Mouse (Mus musculus) erythroblast, embryonic 14.5 days (primary cell): ENCODE data around the gene Fam222a. TPM values are rescaled to one million over a fixed set of nuclear protein-coding genes. Genes with fewer than 3 reads are reported as not detected.

ENCODE experiments used
- H3K27me3 ChIP-seq: 2 replicates; pipeline ENCODE4 v1.6.1; 2012; ENCODE audit warnings: inconsistent platforms; ENCODE audit not compliant: control insufficient read depth
- H3K36me3 ChIP-seq: 2 replicates; pipeline ENCODE4 v1.6.1; 2012; ENCODE audit warnings: mild to moderate bottlenecking, inconsistent platforms; ENCODE audit not compliant: control insufficient read depth
- H3K4me1 ChIP-seq: 2 replicates; pipeline ENCODE4 v1.6.1; 2012; ENCODE audit warnings: inconsistent platforms; ENCODE audit not compliant: control insufficient read depth
- H3K4me3 ChIP-seq: replicated peaks from 2 replicates; pipeline ENCODE3; 2012; ENCODE audit warnings: moderate library complexity, mild to moderate bottlenecking, inconsistent platforms
- H3K9me3 ChIP-seq: 2 replicates; pipeline ENCODE4 v1.6.1; 2012; ENCODE audit warnings: low read length, inconsistent platforms, mixed read lengths; ENCODE audit not compliant: control insufficient read depth
- GATA1 ChIP-seq: IDR thresholded peaks from 2 replicates; pipeline ENCODE4 v1.6.1; 2012; ENCODE audit warnings: low read length, inconsistent platforms, mixed read lengths
- TAL1 ChIP-seq: IDR thresholded peaks from 3 replicates; pipeline ENCODE4 v1.6.1; 2012; ENCODE audit warnings: low read length, inconsistent platforms, mixed read lengths
- polyA plus RNA-seq: library from polyadenylated mRNA; stranded (reverse); fragments of >175 nt; gene quantifications from 2 replicates; pipeline ENCODE4 v1.2.3, GENCODE M21; 2012

Fam222a gene
- polyA plus RNA-seq, 1 experiment, result 0.16 TPM

GRCm38 (mm10) chr5:114611968-114612608 is 44.3 kb downstream of the Fam222a start:
- Histone ChIP-seq H3K4me3 (no peak overlapping the region), H3K36me3 (no peaks in the 10 kb centered on the region; the same call in 1 of the 2 replicates), H3K4me1 (peaks cover 36% of the 10 kb centered on the region), H3K27me3 (no peaks in the 10 kb centered on the region), H3K9me3 (no peaks in the 10 kb centered on the region)
- no peak for TF ChIP-seq GATA1
- no peak for TF ChIP-seq TAL1

DNA sequence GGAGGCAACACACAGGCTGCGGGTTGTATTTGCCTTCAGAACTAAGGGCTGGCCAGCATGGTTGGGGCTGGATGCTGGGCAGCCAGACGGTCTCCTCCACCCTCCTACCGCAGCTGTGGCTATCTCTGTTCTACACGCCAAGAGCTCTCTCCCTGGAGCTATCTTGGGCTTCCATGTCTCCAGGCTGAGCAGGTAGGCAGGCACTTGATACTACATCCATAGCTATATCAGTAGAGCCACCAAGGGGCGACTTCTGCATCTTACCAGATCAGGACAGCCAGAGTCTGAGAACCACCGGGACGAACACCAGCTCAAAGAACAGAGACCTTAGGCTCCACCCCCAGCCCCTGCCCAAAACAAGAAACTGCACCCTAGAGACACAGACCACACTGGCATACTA is 47.0 kb downstream of the Fam222a start:
- no peak overlapping the region for H3K4me3 ChIP-seq

GRCm38 (mm10) chr5:114616336-114617061 is 48.7 kb downstream of the Fam222a start:
- Histone ChIP-seq H3K4me3 (no peak overlapping the region), H3K4me1 (peaks cover 34% of the 10 kb centered on the region), H3K9me3 (no peaks in the 10 kb centered on the region), H3K36me3 (no peaks in the 10 kb centered on the region; the same call in 1 of the 2 replicates), H3K27me3 (no peaks in the 10 kb centered on the region)
- TF ChIP-seq GATA1, result no peak
- TF ChIP-seq TAL1, result no peak

More for the DNA sequence above, 47.0 kb downstream of the Fam222a start:
- no peaks in the 10 kb centered on the region; the same call in 1 of the 2 replicates for H3K36me3 ChIP-seq
- no peaks in the 10 kb centered on the region for H3K9me3 ChIP-seq
- peaks cover 36% of the 10 kb centered on the region for H3K4me1 ChIP-seq
- TF ChIP-seq TAL1 (0 out of 3 replicates have a peak, but pooled peaks have one; percentile 28), GATA1 (no peak)
- no peaks in the 10 kb centered on the region for H3K27me3 ChIP-seq

DNA sequence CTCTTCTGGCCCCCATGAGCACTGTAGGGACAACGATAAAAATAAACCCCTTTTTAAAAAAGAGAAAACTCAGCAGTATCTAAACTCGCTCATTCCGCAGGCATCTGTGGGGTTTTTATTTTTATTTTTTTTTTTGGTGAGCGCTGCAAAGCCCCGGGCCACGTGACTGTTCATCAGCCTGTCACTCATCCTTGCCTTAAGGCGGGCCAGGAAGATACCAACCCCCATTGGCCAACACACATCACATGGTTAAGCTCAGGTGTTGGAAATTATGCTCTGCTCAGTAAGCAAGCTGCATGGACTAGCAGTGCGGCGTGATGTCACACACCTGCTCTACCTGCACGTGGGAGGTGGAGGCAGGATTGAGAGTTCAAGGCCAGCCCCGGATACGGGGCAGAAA is 50.0 kb downstream of the Fam222a start:
- H3K9me3 ChIP-seq, result no peaks in the 10 kb centered on the region
- TF ChIP-seq GATA1 (no peak), TAL1 (no peak)
- H3K4me3 ChIP-seq, result no peak overlapping the region
- H3K27me3 ChIP-seq, result no peaks in the 10 kb centered on the region
- no peaks in the 10 kb centered on the region for H3K36me3 ChIP-seq
- peaks cover 29% of the 10 kb centered on the region for H3K4me1 ChIP-seq

DNA sequence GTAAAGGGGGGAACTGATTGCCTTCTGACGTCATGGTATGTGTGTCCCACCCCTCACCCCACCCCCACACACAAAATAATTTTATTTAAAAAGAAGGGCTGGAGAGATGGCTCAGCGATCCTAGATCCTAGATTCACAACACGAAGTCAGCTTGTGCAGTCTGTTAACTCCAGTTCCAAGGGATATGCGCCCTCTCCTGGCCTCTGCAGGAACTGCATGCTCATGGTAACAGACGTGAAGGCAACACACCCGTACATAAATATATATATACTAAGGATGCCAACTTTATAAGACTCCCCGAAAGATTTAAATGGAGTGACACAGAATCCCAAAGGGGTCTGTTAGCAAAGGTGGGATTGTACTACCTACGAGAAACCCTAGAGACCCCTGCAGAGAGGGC is 51.0 kb downstream of the Fam222a start:
- Histone ChIP-seq H3K4me1 (peaks cover 28% of the 10 kb centered on the region), H3K4me3 (no peak overlapping the region), H3K27me3 (no peaks in the 10 kb centered on the region), H3K36me3 (no peaks in the 10 kb centered on the region), H3K9me3 (no peaks in the 10 kb centered on the region)
- TF ChIP-seq GATA1 (no peak), TAL1 (no peak)

GRCm38 (mm10) chr5:114620305-114620704 is 52.5 kb downstream of the Fam222a start:
- Histone ChIP-seq H3K4me3 (no peak overlapping the region), H3K36me3 (no peaks in the 10 kb centered on the region), H3K9me3 (no peaks in the 10 kb centered on the region), H3K4me1 (peaks cover 14% of the 10 kb centered on the region), H3K27me3 (no peaks in the 10 kb centered on the region)
- TF ChIP-seq GATA1 (no peak), TAL1 (no peak)

DNA sequence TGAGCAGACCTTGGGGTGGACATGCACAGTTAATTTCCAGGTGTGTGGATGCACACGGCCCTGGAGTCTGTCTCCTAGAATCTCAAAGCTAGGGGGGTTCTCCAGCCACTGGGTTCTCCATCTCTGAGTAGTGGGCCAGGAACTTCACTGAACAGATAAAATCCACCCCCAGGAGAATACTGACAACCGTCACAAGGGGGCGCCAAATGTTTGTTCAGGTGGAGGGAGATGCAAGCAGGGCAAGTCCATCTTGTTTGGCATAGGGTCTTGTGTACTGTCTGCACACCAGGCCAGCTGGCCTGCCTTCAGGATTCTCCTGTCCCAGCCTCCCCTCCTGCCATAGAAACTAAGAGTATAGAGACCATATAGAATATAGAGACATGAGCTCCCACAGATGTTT is 57.8 kb downstream of the Fam222a start:
- Histone ChIP-seq H3K36me3 (no peaks in the 10 kb centered on the region), H3K27me3 (no peaks in the 10 kb centered on the region; the same call in 1 of the 2 replicates), H3K4me3 (no peak overlapping the region), H3K4me1 (no peaks in the 10 kb centered on the region), H3K9me3 (no peaks in the 10 kb centered on the region)
- TF ChIP-seq TAL1 (no peak), GATA1 (no peak)

DNA sequence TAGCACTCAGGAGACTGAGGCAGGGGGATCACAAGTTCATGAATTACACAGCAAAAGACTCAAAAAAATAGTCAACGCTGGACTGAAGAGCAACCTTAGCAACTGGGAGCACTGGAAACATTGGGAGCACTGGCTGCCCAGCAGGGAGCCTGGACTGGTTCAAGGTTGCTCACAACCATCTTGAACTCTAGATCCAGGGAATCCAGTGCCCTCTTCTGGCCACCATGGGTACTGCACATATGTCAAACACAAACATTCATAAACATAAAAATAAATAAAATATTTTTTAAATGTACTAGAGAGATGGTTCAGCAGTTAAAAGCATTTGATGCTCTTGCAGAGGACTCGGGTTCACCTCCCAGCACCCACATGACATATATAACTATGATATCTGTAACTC is 63.5 kb downstream of the Fam222a start:
- H3K36me3 ChIP-seq, result no peaks in the 10 kb centered on the region
- no peaks in the 10 kb centered on the region; the same call in 1 of the 2 replicates for H3K27me3 ChIP-seq
- H3K4me3 ChIP-seq, result no peak overlapping the region
- H3K9me3 ChIP-seq, result no peaks in the 10 kb centered on the region
- TF ChIP-seq TAL1, result no peak
- no peak for TF ChIP-seq GATA1
- no peaks in the 10 kb centered on the region for H3K4me1 ChIP-seq

GRCm38 (mm10) chr5:114636091-114636490 is 68.3 kb downstream of the Fam222a start:
- Histone ChIP-seq H3K9me3 (no peaks in the 10 kb centered on the region), H3K4me3 (no peak overlapping the region), H3K36me3 (no peaks in the 10 kb centered on the region), H3K27me3 (peaks cover 2% of the 10 kb centered on the region; the same call in 1 of the 2 replicates), H3K4me1 (peaks cover 7% of the 10 kb centered on the region)
- TF ChIP-seq TAL1 (no peak), GATA1 (no peak)
